Mouse (Mus musculus): ENCODE results near the gene Zik1. TPM values are rescaled to one million over a fixed set of nuclear protein-coding genes. Genes with fewer than 3 reads are reported as not detected.

The Zik1 gene
- 1.1 TPM for total RNA-seq (2023)

DNA sequence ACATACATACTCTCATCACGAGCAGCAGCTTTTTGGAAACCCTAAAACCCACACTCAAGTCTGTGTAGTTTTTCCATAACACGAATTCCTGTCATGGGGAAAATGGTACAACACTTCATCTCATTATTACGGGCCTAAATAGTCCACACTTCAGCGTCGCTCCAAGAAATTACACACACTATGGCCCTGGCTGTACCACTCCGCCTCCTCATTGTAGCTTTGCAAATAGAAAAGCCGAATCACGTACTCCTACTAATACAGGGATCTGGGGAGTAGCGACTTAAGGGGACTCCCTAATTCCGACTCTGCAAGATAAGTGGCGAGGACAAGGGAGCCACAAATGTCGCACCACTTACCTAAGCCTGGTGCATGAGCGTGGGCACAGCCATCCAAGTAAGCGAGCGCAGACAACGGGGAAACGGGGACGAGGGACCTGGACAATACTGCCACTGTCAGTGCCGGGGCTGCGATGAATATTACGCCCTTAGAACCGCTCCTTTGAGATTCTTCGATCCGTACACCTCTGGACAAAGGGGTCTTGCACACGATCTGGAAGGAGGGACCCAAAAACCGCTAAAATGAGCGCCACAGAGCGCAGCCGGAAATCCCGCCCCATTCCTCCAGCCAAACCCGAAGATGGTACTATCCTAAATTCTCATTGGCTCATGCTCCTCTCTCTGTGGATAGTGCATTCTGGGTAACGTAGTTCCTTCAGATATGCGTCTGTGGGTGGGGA, at the start of gene Zik1:
TSS of gene Zik1 (minus strand) at position 609 of the 736 bp plus-strand sequence.

DNA sequence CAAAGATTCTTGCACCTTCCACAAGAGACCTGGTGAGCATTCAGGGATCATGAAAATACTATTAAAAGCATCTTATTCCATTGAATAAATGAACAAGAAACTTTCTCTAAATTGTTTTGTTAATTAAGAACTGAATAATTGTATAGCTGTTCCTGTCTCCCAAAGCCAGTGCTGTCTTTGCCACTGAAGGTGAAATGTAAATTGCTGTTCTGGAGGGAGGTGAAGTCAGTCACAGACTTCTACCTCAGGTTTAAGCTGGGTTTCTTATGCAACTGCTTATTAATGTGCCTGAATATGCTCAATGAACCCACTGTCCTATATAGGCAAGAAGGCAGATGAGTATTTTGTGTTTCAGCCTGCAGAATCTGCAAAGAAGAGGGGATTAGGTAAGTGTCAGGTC, 52.2 kb downstream of the Zik1 start, which contains the start of gene Vmn1r67:
TSS of gene Vmn1r67 (plus strand) at position 301 of the 400 bp plus-strand sequence.

Other genes with a start within 250 kb of the Zik1 start
- not detected for gene Vmn1r66, start 217.4 kb downstream of the Zik1 start, total RNA-seq (2023)
- not detected for gene Vmn1r67, start 52.1 kb downstream of the Zik1 start, total RNA-seq (2023)
- not detected for gene Vmn1r68, start 63.1 kb upstream of the Zik1 start, total RNA-seq (2023)
- gene Vmn1r69, start 118.3 kb upstream of the Zik1 start, total RNA-seq (2023), result not detected
- gene Vmn1r70, start 136.1 kb upstream of the Zik1 start, total RNA-seq (2023), result not detected
- not detected for gene Nlrp4b, start 192.4 kb upstream of the Zik1 start, total RNA-seq (2023)

All from CD4-positive naive resting alpha-beta T cell, adult 57 days (primary cell).